Mouse (Mus musculus) liver, adult 2 months (tissue): ENCODE measurements around the gene Mgst3.

ENCODE experiments used
- CTCF ChIP-seq: fragments of 200-500 bp; IDR thresholded peaks from 2 replicates; pipeline ENCODE4 v1.5.1; 2011; ENCODE audit warnings: low read depth, low read length, control low read depth
- POLR2A ChIP-seq: fragments of 200-500 bp; IDR thresholded peaks from 2 replicates; pipeline ENCODE4 v1.6.1; 2011; ENCODE audit warnings: low read length, control low read depth; ENCODE audit not compliant: insufficient read depth; ENCODE audit errors: extremely low read depth

DNA sequence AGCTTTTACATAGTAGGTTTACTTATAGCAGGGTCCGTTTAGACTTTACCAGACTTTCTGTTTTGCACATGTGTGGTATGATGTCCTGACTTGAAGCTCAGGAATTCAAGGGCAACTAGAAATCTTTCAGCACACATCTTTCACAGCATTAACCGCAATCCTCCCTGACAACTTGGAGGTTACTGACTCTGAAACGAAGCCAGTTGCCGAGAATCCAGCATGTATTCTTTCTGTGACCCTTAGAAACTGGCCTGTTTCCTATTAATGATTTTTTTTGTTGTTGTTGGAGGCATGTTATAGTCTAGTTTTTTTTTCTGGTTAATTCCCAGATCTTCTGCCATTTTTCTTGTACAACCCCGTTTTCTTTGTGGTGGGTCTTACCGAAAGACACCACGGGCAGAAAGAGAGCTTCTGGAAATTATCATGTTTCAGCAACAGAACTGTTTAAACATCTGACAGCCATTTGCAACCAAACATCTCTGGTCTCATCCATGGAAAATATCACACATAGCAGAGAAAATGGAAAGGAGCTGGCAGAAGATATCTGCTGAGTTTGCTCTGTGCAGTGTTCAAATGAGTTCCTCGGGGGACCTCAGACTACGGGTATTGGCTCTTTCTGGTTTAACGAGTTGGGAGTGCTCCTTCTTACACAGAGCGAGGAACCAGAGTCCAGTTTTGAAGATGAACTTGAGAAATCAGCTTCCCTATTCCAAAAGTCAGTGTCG, 18.5 kb upstream of the Mgst3 start:
- TF ChIP-seq CTCF (no peak), POLR2A (no peak)
